Mouse (Mus musculus): ENCODE data around the gene Cdh16.

Cdh16 gene

DNA sequence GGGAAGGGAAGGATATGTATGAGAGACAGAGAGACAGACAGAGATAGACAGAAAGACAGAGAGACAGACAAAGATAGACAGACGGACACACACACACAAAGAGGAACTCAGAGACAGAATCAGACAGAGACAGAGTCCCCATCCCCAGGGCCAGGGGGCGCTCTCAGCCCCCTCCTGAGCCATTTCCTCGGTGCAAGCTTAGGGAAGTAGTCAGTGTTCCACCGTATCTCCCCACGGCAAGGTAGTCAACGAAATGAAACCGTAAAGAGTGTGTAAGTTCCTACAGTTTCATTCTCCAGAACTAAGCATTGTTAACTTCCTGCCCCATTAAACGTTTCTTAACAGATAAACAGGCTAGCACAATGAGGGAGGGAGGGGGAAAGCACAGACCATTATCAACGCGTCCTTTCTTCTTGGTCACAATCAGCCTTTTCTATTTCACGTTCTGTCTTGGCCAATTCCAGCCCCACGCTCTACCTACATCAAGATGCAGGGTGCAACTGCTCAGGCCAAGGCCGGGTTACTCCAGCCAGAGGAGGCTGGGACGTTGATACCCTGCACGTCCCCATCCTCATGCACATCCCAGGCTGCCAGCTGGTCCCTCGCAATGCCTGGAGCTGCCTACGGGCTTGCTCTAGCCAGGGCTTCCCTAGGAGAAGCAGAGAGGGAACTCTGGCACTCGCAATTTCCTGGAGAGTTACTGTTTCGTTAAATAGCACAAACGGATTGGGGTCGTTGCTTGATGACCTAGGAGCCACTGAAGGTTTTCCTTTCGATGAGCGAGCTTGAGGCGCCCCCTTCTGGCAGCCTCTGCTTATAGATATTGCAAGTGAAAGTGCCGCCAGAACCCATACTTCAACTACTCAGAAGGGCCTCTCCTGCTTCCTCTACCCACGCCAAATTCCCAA lies 53.5 kb downstream of the Cdh16 start:
- peak; percentile 77 for DNase-seq (ENCODE audit: low spot score)

- no peak for DNase-seq (ENCODE audit: low spot score)
Observed at GRCm38 (mm10) chr8:104569559-104569958, 54.6 kb downstream of the Cdh16 start.

DNA sequence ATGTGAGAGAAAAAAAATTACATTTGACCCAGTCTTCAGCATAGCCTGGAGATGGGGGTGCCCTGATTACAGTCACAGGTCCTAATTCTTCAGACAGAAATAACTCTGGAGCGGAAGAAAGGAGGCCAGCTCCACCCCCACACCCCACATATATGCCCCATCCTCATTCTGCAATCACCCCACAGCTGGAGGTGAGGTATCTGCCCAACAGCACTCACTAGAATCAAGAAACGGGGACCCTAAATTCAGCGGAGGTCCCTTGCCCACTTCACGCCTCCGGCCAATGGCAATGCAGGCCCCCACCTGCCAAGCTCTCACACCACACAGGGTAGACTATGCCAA lies 58.8 kb downstream of the Cdh16 start:
- no peak for DNase-seq (ENCODE audit: low spot score)

GRCm38 (mm10) chr8:104564633-104565456 lies 59.4 kb downstream of the Cdh16 start:
- DNase-seq (ENCODE audit: low spot score): peak; percentile 74

DNA sequence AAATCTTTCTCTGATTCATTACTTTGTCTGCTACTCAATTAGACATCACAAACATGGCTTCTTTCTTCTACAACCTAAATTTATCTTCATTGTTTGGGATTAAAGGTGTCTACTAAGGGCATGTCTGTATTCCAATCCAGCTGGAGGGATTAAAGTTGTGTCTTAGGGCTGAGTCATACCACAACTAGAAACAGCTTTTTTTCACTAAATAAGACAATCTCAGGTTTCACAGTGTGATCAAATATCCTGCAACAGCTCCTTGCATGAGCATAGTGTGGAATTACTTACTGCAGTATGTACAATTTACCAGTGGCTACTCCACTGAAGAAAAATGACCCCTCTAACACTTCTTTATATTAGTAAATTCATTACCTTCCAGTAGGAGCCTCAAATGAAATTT lies 63.5 kb downstream of the Cdh16 start:
- no peak for DNase-seq (ENCODE audit: low spot score)

- no peak for DNase-seq (ENCODE audit: low spot score)
Observed at GRCm38 (mm10) chr8:104557226-104557625, 67.0 kb downstream of the Cdh16 start.

- no peak for DNase-seq (ENCODE audit: low spot score)
Observed at GRCm38 (mm10) chr8:104555191-104555590, 69.0 kb downstream of the Cdh16 start.
